Mouse (Mus musculus) G1E (cell line): ENCODE results near the gene Rel.

Experiments
- CTCF ChIP-seq: IDR thresholded peaks from 2 replicates; pipeline ENCODE4 v1.5.1; 2012; ENCODE audit warnings: low read depth, low read length, inconsistent platforms, mixed read lengths
- GATA1 ChIP-seq: IDR thresholded peaks from 2 replicates; pipeline ENCODE4 v1.6.1; 2012; ENCODE audit warnings: borderline replicate concordance, low read length, inconsistent platforms, mixed read lengths
- GATA2 ChIP-seq: IDR thresholded peaks from 2 replicates; pipeline ENCODE4 v1.6.1; 2012; ENCODE audit warnings: low read depth, low read length, inconsistent platforms, borderline replicate concordance
- POLR2AphosphoS5 ChIP-seq: IDR thresholded peaks from 2 replicates; pipeline ENCODE4 v1.6.1; 2012; ENCODE audit warnings: low read depth, low read length, inconsistent platforms; ENCODE audit not compliant: insufficient replicate concordance
- TAL1 ChIP-seq: conservative IDR thresholded peaks from 2 replicates; pipeline ENCODE4 v1.6.1; 2012; ENCODE audit warnings: low read depth, low read length, inconsistent platforms, mixed read lengths

GRCm38 (mm10) chr11:23728186-23728585 lies 42.6 kb downstream of the Rel start:
- TF ChIP-seq CTCF (no peak), TAL1 (no peak), GATA1 (no peak), GATA2 (no peak), POLR2AphosphoS5 (no peak)
